Mouse (Mus musculus): ENCODE measurements around the gene Tymp. TPM values are rescaled to one million over a fixed set of nuclear protein-coding genes. Genes with fewer than 3 reads are reported as not detected.

The Tymp gene
- total RNA-seq, 2 experiments from 2014 or later, result 0.77 to 2.1 TPM

GRCm38 (mm10) chr15:89352054-89352453 lies 24.8 kb downstream of the Tymp start:
- no peak for DNase-seq (ENCODE audit: extremely low spot score in 1 of 2, low spot score in 2 of 2)
- no peak overlapping the region for H3K27ac ChIP-seq
- no peak overlapping the region for H3K4me3 ChIP-seq
- no peak for TF ChIP-seq CTCF (IDR thresholded peaks at IDR 0.05)
- intact Hi-C loops (cut with DNase I), result no loop called here

GRCm38 (mm10) chr15:89351302-89351701 lies 25.5 kb downstream of the Tymp start:
- no peak for TF ChIP-seq CTCF (IDR thresholded peaks at IDR 0.05)
- H3K27ac ChIP-seq, result no peak overlapping the region
- no peak for DNase-seq (ENCODE audit: extremely low spot score in 1 of 2, low spot score in 2 of 2)
- H3K4me3 ChIP-seq, result no peak overlapping the region
- intact Hi-C loops (cut with DNase I), result no loop called here

- intact Hi-C loops (cut with DNase I), result no loop called here
- no peak for DNase-seq (ENCODE audit: extremely low spot score in 1 of 2, low spot score in 2 of 2)
Measured at GRCm38 (mm10) chr15:89350447-89350846, 26.4 kb downstream of the Tymp start.

GRCm38 (mm10) chr15:89343325-89343724 lies 33.5 kb downstream of the Tymp start:
- peak; percentile 41 for TF ChIP-seq CTCF (IDR thresholded peaks at IDR 0.05)
- intact Hi-C loops (cut with DNase I), result no loop called here
- DNase-seq (ENCODE audit: extremely low spot score in 1 of 2, low spot score in 2 of 2), result no peak
- Histone ChIP-seq H3K4me3 (no peak overlapping the region), H3K27ac (no peak overlapping the region)

More at GRCm38 (mm10) chr15:89350447-89350846, 26.4 kb downstream of the Tymp start:
- H3K27ac ChIP-seq, result no peak overlapping the region
- no peak overlapping the region for H3K4me3 ChIP-seq
- no peak for TF ChIP-seq CTCF (IDR thresholded peaks at IDR 0.05)

- TF ChIP-seq CTCF (IDR thresholded peaks at IDR 0.05), result no peak; the same call in 1 of the 2 replicates
- H3K4me3 ChIP-seq, result no peak overlapping the region
- DNase-seq (ENCODE audit: extremely low spot score in 1 of 2, low spot score in 2 of 2), result no peak
- intact Hi-C loops (cut with DNase I), result no loop called here
- H3K27ac ChIP-seq, result no peak overlapping the region
Measured at GRCm38 (mm10) chr15:89341678-89342077, 35.2 kb downstream of the Tymp start.

- H3K4me3 ChIP-seq, result no peak overlapping the region
- intact Hi-C loops (cut with DNase I), result no loop called here
- H3K27ac ChIP-seq, result no peak overlapping the region
- no peak for TF ChIP-seq CTCF (IDR thresholded peaks at IDR 0.05)
- DNase-seq (ENCODE audit: extremely low spot score in 1 of 2, low spot score in 2 of 2), result no peak
Measured at GRCm38 (mm10) chr15:89340136-89340535, 36.7 kb downstream of the Tymp start.

- DNase-seq (ENCODE audit: extremely low spot score in 1 of 2, low spot score in 2 of 2), result no peak
- intact Hi-C loops (cut with DNase I), result no loop called here
- Histone ChIP-seq H3K4me3 (no peak overlapping the region), H3K27ac (no peak overlapping the region)
- TF ChIP-seq CTCF (IDR thresholded peaks at IDR 0.05), result no peak
Measured at GRCm38 (mm10) chr15:89339696-89340095, 37.1 kb downstream of the Tymp start.

GRCm38 (mm10) chr15:89336422-89336821 lies 40.4 kb downstream of the Tymp start:
- no peak overlapping the region for H3K27ac ChIP-seq
- intact Hi-C loops (cut with DNase I), result no loop called here
- no peak for DNase-seq (ENCODE audit: extremely low spot score in 1 of 2, low spot score in 2 of 2)
- no peak overlapping the region for H3K4me3 ChIP-seq
- TF ChIP-seq CTCF (IDR thresholded peaks at IDR 0.05), result no peak

GRCm38 (mm10) chr15:89334774-89335537 lies 41.9 kb downstream of the Tymp start:
- H3K27ac ChIP-seq, result no peak overlapping the region

GRCm38 (mm10) chr15:89334271-89334670 lies 42.6 kb downstream of the Tymp start, which contains the start of gene Miox:
Gene Miox (plus strand): TSS chr15:89334398.
- DNase-seq (ENCODE audit: extremely low spot score in 1 of 2, low spot score in 2 of 2), result no peak
- H3K27ac ChIP-seq, result no peak within 1 kb of the TSS
- H3K4me3 ChIP-seq, result no peak within 1 kb of the TSS
- no peak for TF ChIP-seq CTCF (IDR thresholded peaks at IDR 0.05)
- intact Hi-C loops (cut with DNase I), result no loop called here

More at GRCm38 (mm10) chr15:89334774-89335537, 41.9 kb downstream of the Tymp start:
- TF ChIP-seq CTCF (IDR thresholded peaks at IDR 0.05), result no peak
- no peak overlapping the region for H3K4me3 ChIP-seq
- intact Hi-C loops (cut with DNase I), result no loop called here
- DNase-seq (ENCODE audit: extremely low spot score in 1 of 2, low spot score in 2 of 2), result no peak

GRCm38 (mm10) chr15:89326441-89326840 lies 50.4 kb downstream of the Tymp start:
- Histone ChIP-seq H3K27ac (no peak overlapping the region), H3K4me3 (no peak overlapping the region)
- no peak for TF ChIP-seq CTCF (IDR thresholded peaks at IDR 0.05)
- no peak for DNase-seq (ENCODE audit: extremely low spot score in 1 of 2, low spot score in 2 of 2)
- intact Hi-C loops (cut with DNase I), result no loop called here

GRCm38 (mm10) chr15:89323656-89324055 lies 53.2 kb downstream of the Tymp start:
- DNase-seq (ENCODE audit: extremely low spot score in 1 of 2, low spot score in 2 of 2), result no peak
- no peak for TF ChIP-seq CTCF (IDR thresholded peaks at IDR 0.05)
- intact Hi-C loops (cut with DNase I), result no loop called here
- Histone ChIP-seq H3K27ac (no peak overlapping the region), H3K4me3 (no peak overlapping the region)
